Mouse (Mus musculus) layer of hippocampus, postnatal 14 days (tissue): Measurements from ENCODE around the gene AC134908.4. TPM values are rescaled to one million over a fixed set of nuclear protein-coding genes. Genes with fewer than 3 reads are reported as not detected.
A peak's percentile ranks its signal among the peaks of the same experiment; 100 is the strongest.

Source experiments
- DNase-seq, 2 experiments: peaks; one replicate each; pipeline ENCODE4 v3.0.0; 2021 to 2022; ENCODE audit warnings: low spot score in 2 of 2, mixed read lengths in 1 of 2
- total RNA-seq, 2 experiments: library from RNA; stranded (reverse); gene quantifications; 2 replicates each; pipeline ENCODE4 v1.2.3; 2021

Gene AC134908.4
- total RNA-seq, 2 experiments from 2014 or later = not detected

DNA sequence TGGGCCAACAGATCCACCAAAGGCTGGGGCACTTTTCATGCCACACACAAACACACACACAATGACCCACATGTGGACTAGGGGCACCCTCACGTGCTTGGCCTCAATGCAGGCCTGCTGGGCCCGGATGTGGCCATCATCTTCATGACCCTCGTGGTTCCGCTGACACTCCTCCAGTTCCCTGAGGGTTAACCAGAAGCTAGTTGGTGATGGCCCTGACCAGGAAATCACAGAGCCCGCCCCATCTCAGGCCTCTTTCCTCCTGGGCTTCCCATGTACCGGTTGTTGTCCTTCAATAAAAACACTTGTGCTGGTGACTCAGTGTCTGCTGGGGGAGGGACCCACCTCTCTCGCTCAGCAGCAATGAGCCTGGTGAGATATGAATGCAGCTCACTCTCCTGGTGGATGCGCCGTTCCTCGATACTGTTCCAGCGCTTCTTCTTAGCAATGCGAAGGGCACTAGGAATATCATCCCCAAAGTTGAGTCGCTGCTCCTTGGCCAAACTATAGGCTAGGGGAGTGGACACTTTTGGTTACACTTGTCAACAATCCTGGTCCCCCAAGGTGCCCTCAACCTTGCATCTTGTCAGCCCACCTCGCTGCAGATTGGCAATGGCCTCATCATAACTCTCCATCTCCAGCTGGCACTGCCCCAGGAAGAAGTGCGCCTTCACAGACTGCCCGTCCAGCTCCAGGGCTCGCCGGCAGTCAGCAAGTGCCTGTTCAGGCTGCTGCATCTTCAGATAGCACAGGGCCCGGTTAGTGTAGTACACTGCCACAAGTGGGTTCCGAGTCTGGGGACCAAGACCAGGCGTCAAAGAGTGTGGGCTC lies 36.2 kb upstream of the AC134908.4 start:
- no peak for DNase-seq

DNA sequence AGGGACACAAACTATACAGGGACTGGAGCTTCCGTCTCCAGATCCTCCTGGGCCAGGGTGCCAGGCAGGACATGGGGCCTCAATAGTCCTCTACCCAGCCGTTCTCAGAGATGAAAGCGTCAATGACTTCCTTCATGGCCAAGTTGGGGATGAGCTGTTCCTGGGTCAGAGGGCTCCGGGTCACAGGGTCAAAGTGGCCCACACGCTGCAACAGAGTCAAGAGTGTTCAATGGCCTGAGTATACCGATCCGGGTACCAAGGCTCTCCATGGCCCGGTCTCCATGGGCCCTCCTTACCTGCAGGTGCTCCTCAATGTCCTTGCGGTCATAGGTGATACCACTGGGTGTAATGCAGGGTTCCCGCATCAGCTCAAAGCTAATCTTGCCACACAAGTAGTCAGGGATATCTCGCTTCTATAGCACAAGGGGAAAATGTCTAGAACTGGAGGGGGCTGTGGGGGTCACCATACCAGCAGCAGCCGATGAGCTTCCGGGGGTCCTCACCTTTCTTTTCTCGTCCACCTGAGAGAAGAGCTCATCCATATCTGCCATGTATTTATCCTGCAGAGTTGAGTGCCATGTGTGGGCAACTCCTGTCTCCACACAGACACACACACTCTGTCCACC lies 35.5 kb upstream of the AC134908.4 start:
- no peak for DNase-seq

DNA sequence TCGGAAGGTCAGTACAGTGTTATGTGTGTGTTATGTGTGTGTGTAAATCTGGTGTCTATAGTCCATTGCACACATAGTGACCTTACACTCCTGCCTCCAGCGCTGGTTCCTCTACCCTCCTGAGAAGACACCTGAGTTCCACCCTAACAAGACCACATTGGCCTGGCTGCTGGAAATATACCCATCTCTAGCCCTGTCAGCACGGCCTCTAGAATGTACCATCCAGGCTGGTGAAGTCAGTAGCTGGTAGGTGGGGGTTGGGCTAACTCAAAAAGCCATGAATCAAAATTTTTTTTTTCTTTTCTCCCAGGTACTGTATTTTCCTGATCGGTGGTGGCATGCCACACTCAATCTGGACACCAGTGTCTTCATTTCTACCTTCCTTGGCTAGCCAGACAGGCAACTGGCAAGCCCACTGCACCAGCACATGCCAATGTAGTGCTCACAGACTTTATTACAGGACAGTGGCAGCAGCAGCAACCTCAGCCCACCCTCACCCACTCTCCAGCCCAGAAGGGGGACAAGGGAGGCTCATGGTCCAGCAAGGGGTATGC lies 34.8 kb upstream of the AC134908.4 start:
- no peak for DNase-seq

DNA sequence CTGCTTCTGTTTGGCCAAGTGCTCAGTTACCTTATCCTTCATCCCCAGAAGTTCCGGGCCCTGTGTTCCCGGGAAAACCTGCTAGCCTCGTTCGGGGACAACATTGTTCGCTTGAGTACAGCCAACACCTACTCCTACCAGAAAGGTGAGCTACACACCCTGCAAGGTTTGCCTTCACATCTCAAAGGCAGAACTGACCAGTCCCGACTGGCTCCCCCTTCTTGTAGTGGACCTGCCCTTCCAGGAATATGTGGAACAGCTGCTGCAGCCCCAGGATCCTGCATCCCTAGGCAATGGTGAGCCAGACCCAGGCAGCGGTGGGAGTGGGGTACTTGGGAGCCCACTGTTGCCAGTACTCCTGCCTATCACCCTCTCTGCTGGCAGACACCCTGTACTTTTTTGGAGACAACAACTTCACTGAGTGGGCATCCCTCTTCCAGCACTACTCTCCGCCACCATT lies 34.1 kb upstream of the AC134908.4 start:
- DNase-seq = no peak

DNA sequence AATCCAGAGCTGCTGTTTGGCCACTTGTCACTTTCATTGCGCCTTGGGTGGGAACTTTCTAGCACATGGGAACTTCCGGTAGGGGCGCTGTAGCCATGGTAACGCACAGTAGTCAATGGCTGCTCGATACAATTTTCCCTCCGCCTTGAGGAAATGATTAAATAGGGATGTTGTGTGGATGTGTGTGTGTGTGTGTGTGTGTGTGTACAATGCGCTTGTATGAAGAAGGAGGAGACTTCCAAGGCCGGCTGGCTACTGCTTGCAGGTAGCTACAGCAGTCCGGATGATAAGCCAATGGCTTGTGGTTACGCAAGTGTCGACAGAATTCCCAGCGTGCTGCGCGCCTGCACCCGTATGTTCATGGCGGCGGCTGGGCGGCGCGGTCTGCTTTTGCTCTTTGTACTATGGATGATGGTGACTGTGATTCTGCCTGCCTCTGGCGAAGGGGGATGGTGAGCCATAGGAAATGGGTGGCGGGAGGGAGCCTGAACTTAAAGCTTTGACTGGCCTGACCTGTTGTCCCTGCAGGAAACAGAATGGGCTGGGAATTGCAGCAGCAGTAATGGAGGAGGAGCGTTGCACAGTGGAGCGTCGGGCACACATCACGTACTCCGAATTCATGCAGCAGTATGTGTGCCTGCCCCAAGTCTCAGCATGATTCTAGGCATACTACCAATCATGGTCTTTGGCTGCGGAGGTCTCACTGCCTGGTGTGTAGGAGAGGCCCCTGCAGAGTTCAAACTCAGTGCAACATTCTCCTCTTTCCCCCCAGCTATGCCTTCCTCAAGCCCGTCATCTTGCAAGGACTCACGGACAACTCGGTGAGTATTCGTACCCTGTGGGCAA lies 33.5 kb upstream of the AC134908.4 start, which contains the start of gene Jmjd8:
TSS of gene Jmjd8 (plus strand) at position 156 of the 846 bp plus-strand sequence.
- DNase-seq = peak; percentile 84 to 85

DNA sequence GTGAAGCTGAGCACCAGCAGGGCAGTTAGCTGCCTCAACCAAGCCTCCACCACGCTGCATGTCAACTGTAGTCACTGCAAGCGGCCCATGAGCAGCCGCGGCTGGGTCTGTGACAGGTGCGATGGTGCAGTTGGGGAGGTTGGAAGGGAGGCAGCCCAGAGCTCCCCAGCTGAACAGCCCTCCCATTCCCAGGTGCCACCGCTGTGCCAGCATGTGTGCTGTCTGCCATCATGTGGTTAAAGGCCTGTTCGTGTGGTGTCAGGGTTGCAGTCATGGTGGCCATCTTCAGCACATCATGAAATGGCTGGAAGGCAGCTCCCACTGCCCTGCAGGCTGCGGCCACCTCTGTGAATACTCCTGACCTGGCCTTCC lies 32.8 kb upstream of the AC134908.4 start:
- no peak for DNase-seq

DNA sequence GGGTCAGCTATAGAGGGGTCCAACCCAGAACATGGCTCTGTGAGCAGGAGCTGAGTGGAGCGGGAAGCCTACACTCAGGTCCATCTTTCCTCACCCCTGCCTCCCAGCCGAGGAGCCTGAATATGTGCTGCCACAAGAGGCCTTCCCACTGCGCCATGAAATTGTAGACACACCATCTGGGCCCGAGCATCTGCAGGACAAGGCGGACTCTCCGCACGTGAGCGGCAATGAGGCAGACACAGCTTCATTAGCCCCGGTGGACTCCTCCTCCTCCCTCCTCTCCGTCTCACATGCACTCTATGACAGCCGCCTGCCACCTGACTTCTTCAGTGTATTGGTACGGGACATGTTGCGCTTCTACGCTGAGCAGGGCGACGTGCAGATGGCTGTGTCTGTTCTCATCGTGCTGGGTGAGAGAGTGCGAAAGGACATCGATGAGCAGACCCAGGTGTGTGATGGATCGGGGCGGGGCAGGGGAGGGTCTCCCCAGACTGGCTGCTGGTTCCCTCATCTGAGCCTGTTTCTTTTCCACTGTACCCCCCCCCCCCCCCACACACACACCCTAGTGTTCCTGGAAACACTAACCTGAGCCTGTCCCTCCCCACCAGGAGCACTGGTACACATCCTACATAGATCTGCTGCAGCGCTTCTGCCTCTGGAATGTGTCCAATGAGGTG lies 32.2 kb upstream of the AC134908.4 start:
- no peak for DNase-seq

DNA sequence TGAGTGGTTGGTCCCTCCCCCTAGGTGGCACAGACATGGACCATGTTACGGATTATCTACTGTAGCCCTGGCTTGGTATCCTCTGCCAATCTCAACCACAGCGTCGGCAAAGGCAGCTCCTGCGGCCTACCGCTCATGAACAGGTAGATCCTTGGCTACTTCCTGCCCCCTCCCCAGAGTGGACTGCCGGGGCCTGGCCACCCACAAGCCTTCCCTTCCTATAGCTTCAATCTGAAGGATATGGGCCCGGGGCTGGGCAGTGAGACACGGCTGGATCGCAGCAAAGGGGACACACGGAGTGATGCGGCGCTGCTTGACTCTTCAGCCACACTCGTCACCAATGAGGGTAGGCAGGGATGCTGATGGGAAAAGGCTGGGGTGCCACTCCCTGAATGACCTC lies 31.6 kb upstream of the AC134908.4 start:
- DNase-seq = no peak

DNA sequence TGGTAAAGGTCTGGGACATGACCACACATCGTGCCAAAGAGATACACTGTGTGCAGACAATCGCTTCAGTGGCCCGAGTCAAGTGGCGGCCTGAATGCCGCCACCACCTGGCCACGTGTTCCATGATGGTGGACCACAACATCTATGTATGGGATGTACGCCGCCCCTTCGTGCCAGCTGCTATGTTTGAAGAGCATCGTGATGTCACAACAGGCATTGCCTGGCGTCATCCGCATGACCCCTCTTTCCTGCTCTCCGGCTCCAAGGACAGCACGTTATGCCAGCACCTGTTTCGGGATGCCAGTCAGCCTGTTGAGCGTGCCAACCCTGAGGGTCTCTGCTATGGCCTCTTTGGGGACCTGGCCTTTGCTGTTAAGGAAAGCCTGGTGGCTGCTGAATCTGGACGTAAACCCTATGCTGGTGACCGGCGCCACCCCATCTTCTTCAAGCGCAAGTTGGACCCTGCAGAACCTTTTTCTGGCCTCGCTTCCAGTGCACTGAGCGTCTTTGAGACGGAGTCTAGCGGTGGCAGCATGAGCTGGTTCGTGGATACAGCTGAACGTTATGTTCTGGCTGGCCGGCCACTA lies 30.6 kb upstream of the AC134908.4 start:
- no peak for DNase-seq

DNA sequence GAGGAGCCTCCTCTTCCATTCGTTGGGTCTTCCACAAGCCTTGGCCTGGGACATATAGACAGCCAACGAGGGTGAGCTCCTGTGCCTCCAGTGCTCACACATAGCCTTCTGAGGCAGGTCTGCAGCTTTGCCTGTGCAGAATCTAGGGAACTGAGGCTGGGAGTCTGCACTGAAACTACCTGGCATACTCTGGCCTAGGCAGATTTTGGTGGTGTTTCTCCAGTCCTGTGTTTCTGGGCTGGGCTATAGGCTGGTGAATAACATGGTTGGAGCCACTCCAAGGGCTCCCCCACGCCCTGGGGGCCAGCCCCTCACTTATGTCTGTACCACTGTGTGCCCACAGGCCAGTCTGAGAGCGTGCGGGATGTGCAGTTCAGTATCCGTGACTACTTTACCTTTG lies 29.9 kb upstream of the AC134908.4 start:
- no peak for DNase-seq

DNA sequence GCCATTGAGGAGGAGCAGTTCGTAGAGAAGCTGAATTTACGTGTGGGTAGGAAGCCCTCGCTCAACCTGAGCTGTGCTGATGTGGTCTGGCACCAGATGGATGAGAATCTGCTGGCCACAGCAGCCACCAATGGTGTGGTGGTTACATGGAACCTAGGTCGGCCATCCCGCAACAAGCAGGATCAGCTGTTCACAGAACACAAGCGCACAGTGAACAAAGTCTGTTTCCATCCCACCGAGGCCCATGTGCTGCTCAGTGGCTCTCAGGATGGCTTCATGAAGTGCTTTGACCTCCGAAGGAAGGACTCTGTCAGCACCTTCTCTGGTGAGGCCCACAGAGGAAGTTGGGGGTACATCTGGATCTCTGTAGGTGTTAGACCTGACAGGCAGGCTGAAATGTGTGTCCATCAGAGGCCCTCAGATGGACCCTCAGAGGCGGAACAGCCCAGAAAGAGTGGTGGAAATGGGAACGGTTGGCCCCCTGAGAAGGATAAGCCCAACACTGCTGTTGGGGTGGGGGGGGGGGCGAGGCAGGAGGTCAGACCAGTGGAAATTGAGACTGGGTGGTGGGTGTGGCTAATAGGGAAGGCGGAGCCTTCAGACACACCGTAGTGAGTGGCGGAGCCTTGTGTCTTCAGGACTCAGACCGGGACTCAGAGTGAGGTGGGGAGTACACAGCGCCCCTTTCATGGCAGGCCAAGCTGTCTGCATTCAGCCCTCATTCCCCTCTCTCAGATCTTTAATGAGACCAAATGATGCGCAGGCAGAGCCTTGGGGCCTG lies 29.1 kb upstream of the AC134908.4 start:
- DNase-seq = no peak

DNA sequence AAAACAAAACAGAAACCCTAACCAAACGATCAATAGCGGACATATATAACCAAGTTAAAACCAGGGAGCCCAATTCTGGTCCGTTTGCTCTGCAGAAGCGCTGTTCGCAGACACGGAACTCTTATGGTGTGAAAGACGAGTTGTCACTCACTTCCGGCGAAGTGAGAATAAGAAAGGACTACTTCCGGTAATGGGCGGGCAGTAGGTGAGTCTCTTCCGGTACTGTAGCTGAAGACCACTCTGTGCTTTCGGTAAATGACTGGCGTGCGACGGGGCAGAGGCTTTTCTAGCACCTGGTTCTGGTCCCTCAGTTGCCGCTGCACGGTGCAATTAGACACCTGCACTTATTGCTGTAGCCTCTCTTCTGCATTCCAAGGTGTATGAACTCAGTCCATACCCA lies 28.0 kb upstream of the AC134908.4 start, which contains the start of gene Wdr24:
TSS of gene Wdr24 (plus strand) at position 176 of the 400 bp plus-strand sequence.
- peak; percentile 78 to 90 for DNase-seq

DNA sequence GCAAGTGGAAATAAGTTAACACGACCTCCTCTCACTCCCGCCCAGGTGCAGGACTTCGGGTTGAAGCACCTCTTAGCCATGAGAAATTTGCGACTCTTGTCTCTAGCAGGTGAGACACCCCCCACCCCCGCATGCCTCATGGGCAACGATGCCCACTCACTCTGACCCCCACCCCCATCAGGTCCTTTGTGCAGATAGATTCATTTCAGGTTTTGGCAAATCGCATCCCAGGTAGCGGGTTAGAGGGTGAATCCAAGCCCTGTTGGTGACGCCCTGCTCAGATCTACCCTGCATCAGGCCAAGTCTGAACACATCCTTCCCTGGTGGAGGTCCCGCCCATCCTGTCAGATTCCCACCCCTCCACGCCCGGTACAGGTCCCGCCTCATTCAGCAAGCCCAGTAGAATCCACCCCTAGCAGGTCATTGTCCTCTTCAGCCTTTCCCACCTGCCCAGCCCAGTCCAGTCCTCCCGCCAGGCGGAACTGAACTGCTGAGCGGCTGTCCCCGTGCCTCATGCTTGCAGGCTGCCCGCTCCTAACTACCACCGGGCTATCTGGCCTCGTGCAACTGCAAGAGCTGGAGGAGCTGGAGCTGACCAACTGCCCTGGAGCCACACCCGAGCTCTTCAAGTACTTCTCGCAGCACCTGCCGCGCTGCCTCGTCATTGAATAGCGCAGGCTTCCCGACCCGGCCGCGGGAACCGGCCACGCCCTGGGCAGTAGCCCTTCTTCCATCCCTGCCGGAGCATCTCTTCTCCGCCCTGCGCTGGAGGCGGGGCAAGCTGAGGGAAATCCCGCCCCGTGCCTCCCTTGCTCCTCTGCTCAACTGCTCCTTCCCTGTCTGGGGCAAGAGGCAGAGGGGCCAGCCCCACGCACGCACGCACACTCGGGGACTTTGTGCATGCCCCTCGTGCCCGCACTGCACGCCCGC lies 23.7 kb upstream of the AC134908.4 start:
- DNase-seq = no peak

DNA sequence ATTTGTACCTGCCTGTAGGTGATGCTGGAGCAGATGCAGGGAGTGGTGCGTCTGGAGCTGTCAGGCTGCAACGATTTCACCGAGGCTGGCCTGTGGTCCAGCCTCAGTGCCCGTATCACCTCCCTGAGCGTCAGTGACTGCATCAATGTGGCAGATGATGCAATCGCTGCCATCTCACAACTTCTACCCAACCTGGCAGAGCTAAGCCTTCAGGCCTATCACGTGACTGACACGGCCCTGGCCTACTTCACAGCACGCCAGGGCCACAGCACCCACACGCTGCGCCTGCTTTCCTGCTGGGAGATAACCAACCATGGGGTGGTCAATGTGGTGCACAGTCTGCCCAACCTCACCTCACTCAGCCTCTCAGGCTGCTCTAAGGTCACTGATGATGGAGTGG lies 22.2 kb upstream of the AC134908.4 start:
- no peak for DNase-seq

DNA sequence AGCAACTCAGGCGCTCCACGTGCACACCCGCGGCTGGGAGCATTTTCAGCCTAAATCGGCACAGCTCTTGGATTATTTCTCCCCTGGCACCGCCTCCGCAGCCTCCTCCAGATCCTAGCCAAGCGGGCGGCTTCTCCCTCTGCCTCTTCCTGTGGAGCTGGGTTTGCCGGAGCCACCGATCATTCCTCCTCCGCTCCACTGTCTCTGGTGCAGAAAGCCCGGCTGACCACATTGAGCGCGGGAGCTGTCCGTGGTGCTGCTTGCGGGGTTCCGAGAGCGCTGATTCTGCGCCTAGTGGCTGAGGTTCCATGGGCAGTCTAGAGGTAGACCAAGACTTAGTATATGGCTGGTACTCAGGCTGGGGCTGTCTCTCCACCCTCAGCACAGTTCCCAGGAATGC lies 18.0 kb upstream of the AC134908.4 start:
- peak; percentile 70 to 80 for DNase-seq

DNA sequence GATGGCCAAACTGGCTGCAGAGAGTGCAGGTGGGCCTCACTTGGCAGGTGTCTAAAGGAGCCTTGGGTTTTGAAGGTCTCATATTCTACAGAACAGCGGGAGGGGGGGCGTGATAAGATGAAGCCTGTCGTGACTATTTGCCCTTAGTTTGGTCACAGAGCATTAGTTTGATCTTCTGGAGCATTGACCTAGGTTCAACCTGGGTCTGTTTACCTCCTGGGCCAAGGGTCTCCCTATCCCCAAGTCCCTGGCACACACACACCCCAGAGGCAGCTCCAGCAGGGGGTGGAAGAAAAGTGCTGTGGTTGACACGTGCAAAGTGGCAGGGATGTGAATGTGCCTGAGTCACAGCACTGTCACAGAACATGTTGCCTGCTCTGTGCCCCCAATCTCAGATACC lies 15.4 kb upstream of the AC134908.4 start:
- DNase-seq = no peak

DNA sequence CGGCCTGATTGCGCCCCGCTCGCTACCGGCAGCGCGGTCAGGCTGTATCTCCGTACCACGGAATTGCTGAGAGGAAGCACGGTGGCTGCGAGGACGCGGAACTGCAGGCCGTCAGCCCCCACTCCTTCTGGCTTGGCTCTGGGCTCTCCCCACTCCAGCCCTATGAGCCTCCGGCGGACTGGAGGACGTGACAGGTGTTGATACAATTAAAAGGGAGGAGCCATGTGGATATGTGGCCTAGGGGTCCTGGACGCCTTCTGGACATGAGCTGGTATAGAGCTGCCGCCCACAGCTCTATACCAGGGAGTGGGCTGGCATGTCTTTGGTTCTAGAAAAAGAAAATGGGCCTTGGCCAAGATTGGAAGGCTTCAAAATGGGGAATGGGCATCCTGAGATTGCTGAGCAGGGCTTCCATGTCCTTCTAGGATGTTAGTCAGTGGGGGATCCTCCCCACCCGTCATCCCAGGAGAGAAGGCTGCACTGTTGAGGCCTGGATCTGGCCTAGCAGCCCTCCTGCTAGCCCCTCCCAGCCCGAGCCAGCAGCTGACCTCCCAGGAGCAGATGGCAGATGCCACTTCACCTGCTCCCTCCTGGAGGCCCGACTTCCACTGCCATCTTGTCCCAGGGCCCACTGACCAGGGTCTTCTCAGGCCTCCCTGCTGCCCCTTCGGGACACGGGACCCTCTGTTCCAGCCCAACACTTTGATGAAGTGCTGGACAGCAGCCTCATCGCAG lies 14.3 kb upstream of the AC134908.4 start:
- DNase-seq = no peak
